Mouse (Mus musculus): Measurements from ENCODE around the gene Gm42372.
"Not testable (repeated sequence)": the region's sequence is repeated elsewhere in the genome, so short reads cannot be mapped to it uniquely, and the experiment has no call there.

The Gm42372 gene

DNA sequence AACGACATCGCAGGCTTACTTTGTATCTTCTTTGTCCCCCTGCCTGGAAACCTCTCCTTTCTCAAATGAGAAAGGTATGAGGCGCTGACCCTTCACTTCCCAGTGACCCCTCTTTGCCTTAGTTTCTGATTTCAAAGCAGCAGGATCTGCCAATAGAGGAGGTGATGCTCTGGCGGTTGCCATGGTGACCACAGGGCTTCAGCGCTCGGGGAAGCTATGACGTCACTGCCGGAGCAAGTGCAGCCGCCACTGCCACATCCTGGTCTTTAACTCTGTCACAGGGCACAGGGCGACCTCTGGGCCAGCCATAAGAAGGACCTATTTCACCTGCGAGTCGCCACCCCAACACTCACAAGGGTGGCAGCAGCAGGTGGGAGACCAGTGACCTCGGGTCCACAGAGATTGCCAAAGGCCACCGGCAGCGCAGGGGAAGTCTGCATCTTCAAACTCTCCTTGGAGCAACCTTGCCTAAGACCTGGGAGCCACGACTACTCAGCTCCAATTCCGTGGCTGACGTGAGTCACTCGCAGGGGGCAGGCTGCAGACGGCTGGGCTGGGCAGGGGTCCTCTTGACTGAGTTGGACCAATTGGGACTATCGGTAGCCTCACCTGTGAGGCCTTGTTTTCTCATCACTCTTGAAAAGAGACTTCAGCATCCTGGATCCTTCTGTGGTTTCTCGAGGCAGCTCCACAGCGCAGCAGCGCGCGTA lies at the start of gene Gm42372:
Gm42372 (plus strand) TSS at position 228 of the 710 bp plus-strand sequence.
- DNase-seq (ENCODE audit: low read depth), result no peak

DNA sequence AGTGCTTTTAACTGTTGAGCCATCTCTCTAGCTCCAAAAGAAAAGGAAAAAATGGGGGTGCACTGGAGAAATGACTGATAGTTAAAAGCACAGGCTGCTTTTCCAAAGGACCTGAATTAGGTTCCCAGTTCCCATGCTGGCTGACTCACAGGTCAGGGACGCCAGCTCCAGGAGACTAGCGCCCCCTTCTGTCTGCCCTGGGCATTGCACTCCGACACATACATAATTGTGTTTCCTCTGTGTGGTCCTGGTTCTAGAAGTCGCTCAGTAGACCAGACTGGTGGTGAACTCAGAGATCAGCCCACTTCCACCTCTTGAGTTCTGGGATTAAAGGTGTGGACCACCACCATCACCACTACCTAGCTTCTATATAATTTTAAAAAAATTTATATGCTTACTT lies 45.6 kb upstream of the Gm42372 start:
- no peak for DNase-seq (ENCODE audit: low read depth)

DNA sequence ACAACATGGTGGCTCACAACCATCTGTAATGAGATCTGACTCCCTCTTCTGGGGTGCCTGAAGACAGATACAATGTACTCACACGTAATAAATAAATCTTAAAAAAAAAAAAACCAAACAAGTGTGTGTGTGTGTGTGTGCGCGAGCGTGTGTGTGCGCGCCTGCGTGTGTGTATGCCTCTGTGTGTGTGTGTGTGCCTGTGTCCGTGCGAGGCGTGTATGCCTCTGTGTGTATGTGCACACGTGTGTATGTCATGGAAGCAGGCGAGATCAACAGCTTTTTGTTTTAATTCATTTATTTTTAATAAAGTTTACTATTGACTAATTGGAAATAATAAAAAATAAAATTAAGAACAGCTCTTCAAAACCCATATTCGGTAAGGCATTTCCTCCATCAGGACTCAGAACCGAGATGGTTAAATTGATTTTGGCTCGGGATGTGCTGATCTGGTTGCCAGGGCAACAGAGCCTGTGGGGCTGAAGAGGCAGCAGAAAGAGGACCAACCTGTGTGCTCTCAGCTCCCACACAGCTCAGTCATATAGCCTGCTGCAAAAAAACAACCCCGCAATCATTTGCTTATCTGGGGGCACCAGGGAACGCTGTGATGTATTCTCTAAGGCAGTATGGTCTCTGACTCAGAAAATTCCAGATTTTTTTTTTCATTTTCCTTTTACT lies 44.6 kb upstream of the Gm42372 start:
- no peak for DNase-seq (ENCODE audit: low read depth)

DNA sequence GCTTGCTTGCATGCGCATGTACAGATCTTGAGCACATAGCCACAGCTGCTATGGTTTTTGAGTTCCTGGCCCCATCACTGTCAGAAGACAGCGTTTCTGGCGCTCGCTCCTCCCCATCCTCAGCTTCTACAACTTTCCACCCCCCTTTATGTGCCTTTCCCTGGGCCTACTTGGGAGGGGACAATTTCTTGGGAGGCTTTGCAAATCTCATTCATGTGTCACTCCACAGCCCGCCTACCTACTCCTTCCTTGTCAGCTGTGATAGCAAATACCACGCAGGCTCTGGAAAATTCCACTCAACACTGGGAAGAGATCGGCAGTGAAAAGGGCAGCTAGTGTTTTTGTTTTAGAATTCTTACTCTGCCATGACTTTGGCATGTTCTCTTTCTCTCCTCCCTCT lies 42.6 kb upstream of the Gm42372 start:
- DNase-seq (ENCODE audit: low read depth), result no peak

- DNase-seq (ENCODE audit: low read depth), result no peak
These were observed 40.0 kb upstream of the Gm42372 start for GRCm38 (mm10) chr7:16942861-16943260.

DNA sequence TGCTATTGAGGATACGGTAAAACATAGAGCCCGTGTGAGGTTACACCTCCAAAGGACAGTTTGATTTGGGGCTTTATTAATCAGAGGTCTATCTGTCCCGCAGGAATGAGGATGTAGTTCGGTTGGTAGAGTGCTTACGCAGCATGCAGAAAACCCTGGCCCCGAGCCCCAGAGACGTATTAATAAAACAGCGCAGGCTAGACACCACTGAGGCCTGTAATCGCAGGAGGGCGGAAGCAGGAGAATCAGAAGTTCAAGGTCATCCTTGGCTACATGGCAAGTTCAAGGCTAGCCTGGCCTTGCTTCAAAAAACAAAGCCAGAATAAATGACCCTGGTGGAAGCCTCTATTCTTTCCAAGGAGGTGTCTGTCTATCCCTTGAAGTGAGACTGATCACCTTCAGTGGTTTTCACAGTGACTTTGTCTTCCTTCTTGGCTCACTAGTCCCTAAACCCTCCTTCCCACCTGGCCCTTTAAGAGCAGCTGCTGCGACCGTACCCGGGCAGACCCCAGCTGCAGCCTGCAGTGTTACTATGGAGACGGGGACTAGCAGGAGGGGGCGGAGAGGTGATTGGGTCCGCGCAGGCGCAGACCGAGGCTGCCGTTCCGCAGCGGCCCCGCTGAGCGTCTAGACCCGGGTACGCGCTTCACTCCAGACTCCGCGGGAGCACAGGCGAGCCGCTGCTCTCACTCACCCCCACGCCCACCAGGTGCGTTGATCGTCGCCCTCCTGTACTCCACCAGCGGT lies 38.7 kb upstream of the Gm42372 start, which contains the start of gene Pnmal2:
Pnmal2 (plus strand) TSS at position 622 of the 747 bp plus-strand sequence.
- no peak for DNase-seq (ENCODE audit: low read depth)

GRCm38 (mm10) chr7:16944808-16945315 lies 38.0 kb upstream of the Gm42372 start:
- no peak for DNase-seq (ENCODE audit: low read depth)

DNA sequence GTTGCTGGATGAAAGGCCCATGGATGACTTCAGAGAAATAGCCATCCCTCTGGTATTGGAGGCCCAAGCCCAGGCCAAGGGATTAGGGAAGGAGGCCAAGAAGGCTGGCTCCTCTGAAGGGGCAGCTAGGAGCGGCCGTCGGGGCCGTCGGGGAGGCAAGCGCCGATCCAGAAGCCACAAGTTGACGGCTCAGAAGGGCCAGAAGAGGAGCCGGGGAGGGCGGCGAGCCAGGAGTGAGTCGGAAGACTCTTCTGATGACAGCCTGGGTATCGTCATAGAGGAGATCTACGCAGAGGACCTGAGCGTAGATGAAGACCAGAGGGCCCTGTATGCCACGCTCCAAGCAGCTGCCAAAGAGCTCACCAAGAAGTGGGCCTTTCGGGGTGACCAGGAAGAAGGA lies 37.5 kb upstream of the Gm42372 start:
- DNase-seq (ENCODE audit: low read depth), result no peak

GRCm38 (mm10) chr7:16946441-16947348 lies 36.2 kb upstream of the Gm42372 start:
- DNase-seq (ENCODE audit: low read depth), result no peak

DNA sequence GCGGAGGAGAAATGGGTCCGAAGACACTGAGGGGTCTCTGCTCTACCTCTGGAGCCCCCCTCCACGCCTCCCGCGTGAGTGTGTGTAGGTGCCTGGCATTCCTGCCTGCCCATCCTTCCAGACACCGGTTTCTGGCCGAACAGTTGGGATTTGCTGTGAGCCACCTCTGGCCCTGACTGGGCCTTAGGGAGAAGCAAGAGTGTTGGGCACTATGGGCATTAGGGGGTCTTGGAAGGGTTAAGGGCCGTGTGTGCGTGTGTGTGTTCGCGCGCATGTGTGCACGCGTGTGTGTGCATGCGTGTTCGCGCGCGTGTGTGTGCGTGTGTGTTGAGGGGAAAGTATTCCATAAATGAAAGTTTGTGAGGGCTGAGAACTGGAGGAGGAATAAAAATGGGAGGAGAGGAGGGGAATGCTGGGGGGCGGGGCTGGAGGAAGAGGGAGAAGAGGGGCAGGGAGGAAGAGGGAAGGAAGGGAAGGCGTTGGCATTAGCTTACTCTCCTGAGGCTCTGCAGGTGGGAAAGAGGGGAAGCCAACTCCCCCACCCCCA lies 35.5 kb upstream of the Gm42372 start:
- DNase-seq (ENCODE audit: low read depth), result no peak

- DNase-seq (ENCODE audit: low read depth), result no peak
These were observed 34.9 kb upstream of the Gm42372 start for GRCm38 (mm10) chr7:16947959-16948361.

GRCm38 (mm10) chr7:16948923-16949458 lies 33.9 kb upstream of the Gm42372 start:
- no peak for DNase-seq (ENCODE audit: low read depth)

DNA sequence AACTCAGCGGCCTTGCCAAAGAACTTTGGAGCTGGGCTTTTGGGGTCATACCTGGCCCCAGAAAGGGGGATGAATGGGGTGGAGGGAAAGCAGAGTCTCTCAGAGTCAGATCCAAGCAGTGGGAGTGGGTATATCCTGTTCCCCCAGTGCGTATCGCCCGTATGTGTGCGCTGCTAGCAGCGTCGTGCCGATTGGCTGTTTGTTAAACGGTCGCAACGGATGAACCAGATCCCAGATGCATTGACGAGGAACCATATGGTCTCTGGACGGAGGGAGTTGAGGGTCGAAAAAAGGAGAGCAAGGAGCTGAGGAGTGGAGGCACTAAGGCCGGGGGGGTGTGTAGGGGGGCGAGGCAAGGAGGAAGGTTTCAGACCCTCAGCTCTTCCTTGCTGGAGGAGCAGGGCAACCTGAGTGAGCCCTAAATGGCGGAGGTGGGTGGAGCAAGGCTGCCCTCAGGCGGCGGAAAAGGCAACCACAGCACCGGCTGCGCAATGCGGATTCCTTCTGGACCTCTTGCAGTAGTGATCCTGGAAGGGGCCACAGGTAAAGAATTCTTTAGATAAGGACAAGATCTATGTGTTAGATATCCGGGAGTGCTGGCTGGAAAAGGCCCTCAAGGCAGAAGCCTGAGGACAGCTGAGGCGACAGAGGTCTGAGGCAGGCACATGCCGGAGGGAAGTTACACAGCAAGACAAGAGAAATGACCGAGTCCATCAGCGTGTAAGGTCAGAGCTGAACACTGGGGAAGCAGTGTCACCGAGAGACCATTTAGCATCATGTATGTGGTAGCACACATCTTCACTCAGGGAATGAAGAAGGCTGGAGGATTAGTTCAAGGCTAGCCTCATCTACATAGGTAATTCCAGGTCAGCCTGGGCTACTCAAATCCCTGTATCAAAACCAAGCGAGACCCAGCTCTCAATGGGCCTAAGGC lies 32.7 kb upstream of the Gm42372 start:
- no peak for DNase-seq (ENCODE audit: low read depth)

- DNase-seq (ENCODE audit: low read depth), result peak; percentile 52
These were observed 31.8 kb upstream of the Gm42372 start for GRCm38 (mm10) chr7:16950861-16951635.

GRCm38 (mm10) chr7:16953776-16954175 lies 29.1 kb upstream of the Gm42372 start:
- not testable (repeated sequence) for DNase-seq (ENCODE audit: low read depth)

- no peak for DNase-seq (ENCODE audit: low read depth)
These were observed 27.2 kb upstream of the Gm42372 start for GRCm38 (mm10) chr7:16955712-16956111.

DNA sequence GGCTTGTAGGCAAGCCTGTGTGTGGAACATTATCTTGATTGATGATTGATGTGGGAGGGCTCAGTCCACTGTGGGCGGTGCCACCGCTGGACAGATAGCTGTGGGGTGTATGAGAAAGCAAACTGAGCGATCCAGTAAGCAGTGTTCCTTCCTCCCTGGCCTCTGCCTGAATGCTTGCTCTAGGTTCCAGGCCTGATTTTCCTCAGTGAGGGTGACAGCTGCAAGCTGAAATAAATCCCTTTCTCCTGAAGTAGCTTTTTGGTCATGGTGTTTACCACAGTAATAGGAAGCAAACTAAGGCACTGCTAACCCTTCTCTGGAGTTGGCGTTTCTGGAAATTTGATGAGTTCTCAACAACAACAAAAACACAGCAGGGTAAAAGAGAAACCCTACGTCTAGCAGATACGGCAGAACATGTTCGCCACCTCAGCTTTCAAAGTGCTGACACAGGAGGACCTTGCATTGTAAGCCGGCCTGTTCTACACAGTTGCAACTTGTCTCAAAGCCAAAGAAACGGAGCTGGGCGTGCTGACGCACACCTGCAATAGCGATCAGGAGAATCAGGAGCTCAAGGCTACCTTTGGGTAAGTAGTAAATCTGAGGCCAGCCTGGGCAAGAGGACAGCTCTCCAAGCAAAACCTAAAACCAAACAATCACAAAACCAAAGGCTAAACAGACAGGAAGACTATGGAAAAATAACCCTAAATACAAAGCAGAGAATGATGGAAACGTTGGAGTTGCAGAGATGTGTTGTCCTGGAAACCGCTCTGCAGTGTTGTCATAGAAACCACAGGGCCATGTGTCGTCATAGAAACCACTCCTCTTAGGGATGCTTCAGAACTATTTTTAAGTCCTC lies 26.2 kb upstream of the Gm42372 start:
- no peak for DNase-seq (ENCODE audit: low read depth)

DNA sequence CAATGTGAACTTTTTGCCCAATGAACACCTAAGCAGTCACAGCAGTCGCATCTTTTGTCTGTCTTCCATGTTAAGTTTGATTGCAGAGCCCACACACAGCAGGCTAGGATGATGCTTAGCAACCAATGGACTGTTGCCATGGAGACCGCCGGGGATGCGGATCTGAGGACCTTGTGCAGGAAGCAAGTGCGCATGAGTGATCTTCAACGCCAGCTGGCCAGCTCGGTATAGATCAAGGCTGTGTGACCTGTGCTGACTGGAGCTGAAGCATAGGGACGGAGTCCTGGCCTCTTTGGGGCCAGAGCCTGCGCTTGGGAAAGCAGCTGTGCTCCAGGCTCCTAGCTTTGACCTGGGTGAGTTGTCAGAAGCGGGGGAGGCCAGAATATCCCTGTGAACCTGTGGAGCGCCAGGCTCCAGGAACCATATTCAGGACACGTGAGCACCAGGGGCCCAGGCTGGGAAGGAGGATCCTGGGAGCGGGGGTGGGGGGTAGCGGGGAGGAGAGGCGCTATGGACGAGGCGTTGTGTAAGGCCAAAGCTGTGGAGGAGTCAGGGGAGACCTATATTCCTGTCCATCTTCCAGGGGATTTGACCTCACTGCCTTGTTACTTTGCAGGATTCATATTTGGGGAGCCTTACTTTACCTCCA lies 23.2 kb upstream of the Gm42372 start, which contains the start of gene Pnmal1:
Pnmal1 (plus strand) TSS at position 141 of the 649 bp plus-strand sequence.
- no peak for DNase-seq (ENCODE audit: low read depth)
